Mouse (Mus musculus): Measurements from ENCODE around the gene C1qtnf1.

Gene C1qtnf1

DNA sequence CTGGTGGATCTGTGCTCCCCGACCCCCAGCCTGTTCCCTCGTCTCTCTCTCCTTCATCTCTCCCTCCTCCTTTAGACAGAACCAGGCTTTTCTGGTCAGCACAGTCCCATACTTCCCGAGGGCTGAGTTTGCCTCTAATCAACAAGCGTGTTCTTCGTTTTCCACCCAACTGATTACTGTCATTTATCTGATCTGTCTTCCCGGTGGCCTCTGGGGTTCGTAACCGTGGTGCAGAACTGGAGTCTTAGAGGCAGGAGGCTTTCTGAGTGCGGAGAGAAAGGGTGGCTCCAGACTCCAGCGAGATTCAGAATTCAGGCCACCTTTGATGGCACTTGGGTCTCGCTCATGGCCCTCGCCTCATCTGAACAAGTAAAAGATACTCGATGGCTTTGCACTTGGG, 6.1 kb downstream of the C1qtnf1 start:
- DNase-seq (ENCODE audit: low spot score): no peak

DNA sequence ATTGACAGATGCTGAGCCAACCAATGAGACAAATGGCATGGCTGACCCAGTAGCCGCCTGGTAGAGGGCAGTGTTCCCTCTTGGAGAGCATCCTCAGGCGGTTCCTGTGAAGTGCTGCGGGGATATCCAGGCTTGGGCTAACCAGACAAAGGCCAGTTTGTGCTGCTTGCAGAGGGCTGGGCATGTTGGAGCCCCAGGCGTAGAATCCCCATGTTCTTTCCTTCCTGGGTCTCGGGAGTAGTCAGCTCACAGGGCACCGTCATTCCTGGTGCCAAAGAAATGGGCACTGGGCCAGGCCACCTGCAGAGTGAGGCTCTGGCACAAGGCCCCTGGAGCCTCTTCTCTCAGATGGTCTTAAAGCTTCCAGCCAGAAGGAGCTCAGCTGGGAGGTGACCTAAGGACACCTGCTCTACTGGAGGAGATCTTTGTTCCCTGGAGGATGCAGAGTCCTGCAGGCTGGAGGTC, 8.5 kb downstream of the C1qtnf1 start:
- no peak for DNase-seq (ENCODE audit: low spot score)

DNA sequence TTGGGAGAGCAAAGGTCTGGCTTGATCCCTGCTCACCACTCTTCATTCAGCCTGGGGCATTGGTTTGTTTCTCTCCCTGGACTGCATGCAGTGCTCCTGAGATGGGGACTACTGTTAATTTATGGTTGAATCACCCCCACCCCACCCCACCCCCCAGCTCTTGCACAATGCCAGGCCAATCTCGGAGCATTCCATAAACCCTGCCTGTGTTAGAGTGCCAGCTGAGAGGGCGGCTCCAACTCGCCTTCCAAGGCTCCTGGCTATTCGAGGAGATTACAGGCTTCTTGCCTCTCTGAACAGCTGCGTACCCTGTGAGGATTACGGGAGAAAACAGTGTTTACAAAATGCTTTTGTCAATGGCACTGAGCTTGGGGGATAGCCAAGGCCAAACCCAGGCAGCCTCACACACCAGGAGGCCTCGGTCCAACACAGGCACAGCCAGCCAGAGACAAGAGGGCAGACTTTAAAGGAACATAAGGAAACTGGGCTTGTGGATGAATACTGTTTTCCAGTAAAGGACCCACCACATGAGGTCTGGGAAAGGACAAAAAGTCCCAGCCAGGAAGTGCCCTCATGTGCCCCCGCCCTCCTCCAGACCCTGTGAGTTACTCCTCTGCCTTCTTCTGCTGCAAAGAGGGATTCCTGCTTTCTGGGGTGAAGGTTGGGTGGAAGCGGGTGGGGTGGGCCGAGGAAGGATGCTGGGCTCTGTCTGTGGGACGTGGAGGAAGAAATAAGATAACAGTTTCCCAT, 10.8 kb downstream of the C1qtnf1 start:
- no peak for DNase-seq (ENCODE audit: low spot score)

DNA sequence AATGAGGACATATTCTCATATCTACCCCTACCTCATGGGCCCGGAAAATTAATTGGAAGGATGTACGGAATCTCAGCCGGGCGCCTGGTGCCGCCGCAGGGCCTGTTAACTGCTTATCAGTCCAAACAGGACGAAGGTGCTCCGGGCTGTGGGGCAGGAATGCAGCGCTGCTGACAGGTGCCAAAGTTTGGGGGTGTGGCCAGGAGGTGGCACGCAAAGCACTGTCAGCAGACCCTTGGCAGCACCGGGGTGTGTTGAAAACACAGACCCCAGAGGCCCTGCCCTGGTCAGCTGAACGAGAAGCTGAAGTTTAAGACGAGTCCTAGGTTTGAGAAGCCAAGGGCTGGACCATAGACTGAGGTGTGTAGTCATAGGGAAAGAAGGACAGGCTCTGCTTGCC, 14.7 kb downstream of the C1qtnf1 start:
- DNase-seq (ENCODE audit: low spot score): no peak

DNA sequence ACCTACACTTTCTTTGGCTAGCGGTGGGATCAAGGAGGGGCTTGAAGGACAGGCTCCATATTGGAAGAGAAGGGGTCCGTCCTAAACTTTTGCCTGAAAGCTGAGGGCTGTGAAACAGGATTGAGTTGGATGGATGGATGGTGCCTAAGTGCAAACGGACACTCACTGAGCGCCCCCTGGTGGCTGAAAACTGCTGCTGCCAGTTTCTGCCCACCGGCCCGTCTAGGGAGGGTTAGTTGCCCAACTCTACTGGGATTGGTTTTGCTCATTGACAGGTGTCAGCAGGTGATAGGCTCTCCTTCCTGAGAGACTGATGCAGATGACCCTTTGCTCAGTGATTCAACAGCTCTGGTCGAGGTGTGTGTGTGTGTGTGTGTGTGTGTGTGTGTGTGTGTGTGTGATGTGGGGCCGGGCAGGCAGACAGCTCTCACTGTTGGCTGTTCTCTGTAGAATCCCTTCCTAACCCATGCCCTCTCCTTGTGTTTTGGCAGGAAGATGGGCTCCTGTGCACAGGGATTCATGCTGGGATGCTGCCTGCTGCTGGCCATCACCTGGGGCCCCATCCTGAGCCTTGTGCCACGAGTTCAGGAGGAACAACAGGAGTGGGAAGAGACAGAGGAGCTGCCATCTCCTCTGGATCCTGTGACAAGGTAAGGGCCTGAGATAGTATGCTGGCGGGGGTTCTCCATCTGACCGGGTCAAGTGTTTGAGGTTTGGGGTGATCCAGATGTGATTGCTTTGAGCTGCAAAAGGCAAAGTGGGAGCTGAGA, 15.4 kb downstream of the C1qtnf1 start:
- DNase-seq (ENCODE audit: low spot score): peak; percentile 92

DNA sequence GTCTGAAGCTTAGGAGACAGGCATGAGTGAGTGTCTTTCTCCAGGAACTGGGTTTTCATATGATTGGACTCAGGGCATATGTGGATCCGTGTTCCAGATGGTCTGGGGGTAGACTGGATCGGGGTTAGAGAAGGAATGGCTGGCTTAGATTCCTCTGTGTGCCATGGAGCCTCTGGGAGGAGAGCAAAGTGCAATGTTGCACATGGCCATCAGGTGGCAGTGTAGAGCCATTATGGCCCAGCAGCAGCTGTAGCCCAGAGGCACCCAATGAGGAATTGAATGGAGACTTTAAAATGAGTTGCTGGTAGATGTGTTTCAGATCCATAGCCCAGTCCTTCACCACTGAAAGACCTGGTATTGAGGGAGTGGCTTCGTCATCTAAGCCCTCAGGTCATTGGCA, 17.8 kb downstream of the C1qtnf1 start:
- DNase-seq (ENCODE audit: low spot score): peak; percentile 80

DNA sequence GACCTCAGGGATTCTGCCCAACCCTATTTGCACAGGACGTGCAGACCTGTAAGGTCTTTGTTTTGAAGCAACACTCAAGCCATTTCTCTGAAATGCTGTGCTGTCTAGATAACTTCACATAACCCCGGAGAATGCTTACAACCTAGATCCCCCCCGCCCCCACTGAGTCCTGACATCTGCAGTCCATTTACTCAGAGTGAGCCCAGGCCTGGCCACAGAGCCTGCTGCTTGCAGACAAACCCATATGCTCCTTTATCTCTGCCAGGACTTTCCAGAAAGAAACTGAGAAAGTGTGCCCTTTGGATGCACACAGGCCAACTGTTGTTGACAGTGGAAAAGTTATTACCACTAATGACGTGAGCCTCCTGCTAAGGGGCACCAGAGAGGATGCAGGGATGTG, 19.3 kb downstream of the C1qtnf1 start:
- DNase-seq (ENCODE audit: low spot score): no peak

DNA sequence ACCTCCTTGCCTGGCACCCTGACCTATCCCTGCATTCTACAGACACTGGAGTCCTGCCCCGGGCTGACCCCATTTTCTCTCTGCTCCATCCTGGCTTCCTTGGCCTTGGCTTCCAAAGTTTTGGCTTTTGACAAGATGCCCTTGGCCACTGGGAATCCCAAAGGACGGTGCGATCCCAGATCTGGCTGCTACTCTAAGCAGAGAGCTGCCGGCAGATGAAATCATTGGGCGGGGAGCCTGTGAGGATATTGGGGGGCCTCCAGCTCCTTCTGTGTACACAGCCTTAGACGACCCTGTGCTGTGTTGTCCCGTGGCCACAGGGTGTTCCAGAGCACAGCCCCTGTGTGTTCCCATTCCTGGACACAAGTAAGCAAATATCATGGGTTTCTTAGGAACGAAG, 20.4 kb downstream of the C1qtnf1 start:
- no peak for DNase-seq (ENCODE audit: low spot score)

DNA sequence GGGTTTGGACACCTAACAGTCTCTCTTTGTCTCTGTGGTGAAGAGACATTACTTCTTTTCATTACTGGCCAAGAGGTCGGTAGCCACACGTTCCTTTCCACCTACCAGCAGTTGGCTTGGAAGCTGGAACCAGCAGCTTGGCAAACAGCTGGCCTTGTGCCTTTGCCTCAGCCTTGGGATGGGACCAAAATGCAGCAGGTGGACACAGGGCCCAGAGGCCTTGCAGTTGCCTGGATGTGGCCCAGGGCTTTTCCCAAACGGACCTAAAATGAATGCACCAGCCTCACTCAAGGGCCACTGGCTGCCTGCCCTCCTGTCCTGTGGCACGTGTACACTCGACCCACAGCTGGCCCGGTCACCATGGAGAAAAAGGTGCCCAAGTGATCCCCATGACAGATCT, 23.2 kb downstream of the C1qtnf1 start:
- DNase-seq (ENCODE audit: low spot score): no peak

DNA sequence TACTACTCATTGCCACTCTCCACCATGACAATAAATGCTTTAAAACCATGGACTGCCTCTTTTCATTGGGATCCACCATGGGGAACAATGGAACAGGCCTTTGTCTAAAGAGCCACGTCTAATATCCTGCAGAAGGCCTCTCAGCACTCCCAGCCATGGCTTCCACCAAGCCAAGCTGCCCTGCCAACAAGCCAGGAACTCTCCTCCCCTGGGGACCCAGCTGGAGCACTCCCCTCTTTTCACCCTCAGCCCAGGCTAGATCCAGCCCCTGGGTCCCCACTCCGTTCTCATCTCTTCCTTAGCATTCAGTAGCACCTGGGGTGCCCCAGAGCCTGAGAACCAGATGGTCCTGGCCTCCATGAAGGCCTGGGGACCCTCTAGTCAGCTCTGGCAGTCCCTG, 25.0 kb downstream of the C1qtnf1 start:
- no peak for DNase-seq (ENCODE audit: low spot score)

DNA sequence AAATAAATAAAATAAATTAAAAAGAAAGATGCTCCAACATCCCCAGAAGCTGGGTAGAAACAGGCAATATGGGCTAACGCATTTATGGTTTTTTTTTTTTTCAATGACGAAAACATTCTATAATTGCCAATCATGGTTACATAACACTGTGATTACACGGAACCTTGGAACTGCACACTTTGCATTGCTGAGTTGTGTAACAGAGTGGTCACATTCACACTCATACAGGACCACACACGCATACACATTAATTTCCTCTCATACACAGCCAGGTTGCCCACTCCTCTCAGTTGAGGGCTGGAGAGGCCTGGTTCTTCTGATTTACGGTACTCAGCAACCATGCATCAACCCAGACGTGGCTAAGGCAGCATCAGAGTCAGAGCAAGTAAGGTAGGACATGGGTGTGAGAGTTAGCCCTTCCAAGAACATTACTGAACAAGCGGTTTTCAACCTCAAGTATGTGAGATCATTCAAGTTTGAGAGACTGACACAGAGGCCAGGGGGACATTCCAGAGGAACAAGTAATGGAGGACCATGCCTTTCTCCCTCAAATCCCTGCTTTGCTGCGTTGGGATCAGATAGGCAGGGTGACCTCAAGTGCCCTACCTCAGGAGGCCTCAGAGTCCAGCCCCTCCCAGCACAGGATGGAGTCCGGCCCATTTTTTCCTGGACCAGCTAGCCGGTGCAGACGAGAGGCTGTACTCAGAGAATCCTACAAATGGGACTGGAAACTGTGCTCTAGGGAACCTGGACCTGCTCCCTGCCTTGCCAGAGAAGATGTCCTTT, 26.1 kb downstream of the C1qtnf1 start:
- DNase-seq (ENCODE audit: low spot score): no peak

DNA sequence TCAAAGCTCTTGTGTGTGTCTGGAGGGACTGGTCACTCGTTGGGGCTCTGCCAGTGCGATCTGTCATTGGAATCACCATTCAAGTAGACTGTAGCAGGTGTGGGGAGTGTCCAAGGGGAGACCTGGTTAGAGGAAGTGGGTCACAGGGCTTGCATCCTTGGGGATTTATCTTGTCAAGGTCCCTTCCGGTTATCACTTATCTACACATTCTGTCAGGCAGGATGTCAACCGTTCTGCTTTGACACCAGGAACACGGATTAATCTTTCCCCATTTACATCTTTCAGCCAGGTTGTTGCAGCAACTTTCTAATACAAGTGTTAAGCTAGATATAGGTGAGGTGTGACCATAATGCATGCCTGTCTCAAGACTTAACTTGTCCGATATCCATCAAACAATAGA, 27.8 kb downstream of the C1qtnf1 start:
- DNase-seq (ENCODE audit: low spot score): no peak

DNA sequence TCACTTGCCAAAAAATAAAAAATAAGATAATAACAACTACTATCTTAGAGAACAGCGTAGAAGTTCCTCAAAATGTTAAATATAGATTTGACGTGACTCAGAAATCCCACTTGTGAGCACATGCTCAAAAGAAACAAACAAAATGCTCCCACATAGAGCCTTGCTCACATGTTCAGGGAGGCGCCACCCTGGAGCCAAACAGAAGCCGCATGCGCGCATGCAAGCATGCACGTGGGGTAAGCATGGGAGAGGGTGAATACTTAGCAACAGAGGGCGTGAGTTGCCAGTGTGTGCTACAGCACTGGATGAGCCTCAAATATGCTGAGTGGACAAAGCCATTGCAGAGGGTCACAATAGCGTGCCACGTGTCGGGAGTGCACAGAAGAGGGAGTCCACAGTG, 28.9 kb downstream of the C1qtnf1 start:
- no peak for DNase-seq (ENCODE audit: low spot score)

DNA sequence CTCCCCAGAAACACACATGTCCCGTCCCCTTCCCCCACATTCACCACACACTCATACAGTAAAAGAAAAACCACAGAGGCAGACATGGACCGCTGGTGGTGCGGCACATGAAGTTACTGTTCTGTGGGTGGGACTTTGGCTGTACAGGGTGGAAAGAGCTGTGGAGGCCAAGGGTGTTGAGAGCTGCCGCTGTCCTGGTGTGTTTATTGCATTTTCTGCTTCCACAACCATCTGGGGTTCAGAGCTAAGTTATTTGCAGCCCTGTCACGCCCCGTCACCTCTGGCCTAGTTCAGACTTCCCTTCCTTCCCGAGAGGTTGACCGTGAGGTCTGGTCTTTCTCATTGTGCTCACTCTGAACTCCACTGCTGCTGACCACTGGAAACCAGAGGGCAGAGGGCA, 31.0 kb downstream of the C1qtnf1 start:
- no peak for DNase-seq (ENCODE audit: low spot score)

DNA sequence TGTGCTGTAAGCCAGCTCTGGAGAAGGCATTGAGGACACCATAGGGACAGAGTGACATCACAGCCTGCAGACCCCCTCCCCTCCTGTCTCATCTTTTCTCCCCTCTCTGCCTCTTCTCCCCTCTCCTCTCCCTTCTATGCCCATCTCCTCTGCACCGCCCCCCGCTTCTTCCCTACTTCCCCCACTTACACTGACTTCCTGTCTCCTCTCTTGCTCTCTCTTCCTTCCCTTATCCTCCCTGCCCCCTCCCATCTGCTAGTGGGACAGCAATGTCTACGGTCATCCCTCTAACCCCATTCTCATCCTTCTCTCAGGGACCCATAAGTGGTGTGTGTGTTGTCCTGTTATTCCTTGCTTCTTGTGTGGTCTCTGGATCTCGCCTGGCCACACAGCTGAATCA, 31.5 kb downstream of the C1qtnf1 start:
- DNase-seq (ENCODE audit: low spot score): no peak

DNA sequence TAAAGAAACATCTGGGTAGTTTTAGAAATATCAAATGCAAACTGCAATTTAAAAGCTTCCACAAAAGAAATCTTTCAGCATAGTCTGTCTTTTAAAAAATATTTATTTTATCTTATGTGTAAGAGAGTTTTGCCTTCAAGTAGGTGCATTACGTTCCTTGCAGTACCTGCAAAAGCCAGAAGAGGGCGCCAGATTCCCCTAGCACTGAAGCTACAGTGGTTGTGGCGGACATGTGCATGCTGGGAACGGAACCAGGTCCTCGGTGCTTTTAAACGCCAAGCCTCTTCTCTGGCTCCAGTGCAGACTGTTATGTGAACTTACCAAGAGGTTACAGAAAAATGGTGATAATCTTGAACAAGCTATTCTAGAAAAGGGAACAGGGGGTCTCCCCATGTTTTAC, 32.3 kb downstream of the C1qtnf1 start:
- DNase-seq (ENCODE audit: low spot score): peak; percentile 74

DNA sequence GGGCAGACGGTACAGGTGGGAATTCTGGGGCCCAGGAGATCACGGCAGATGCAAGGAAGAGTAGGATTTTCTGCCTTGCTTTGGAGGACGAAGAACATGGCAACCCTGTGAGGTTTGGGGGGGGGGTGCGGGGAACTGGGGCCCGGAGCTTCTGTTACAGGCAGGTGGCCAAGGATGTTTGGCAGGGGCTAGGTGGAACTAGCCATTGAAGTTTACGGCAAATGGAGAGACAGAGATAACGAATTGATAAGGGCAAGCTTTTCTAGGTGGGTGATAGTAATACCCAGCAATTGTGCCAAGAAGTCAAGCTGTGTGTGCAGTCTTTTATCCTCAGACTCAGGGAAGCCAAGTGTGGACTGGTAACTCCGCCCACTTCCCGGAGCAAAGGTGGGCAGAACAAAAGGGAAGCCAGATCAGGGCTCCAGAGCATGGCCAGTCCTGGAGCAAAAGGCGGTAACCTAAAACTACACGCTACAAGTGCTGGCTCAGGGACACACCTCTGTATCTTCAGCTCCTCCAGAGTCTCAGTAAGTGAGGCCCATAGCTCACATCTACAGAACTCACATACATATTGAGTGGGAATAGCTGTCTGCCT, 39.5 kb downstream of the C1qtnf1 start:
- no peak for DNase-seq (ENCODE audit: low spot score)

DNA sequence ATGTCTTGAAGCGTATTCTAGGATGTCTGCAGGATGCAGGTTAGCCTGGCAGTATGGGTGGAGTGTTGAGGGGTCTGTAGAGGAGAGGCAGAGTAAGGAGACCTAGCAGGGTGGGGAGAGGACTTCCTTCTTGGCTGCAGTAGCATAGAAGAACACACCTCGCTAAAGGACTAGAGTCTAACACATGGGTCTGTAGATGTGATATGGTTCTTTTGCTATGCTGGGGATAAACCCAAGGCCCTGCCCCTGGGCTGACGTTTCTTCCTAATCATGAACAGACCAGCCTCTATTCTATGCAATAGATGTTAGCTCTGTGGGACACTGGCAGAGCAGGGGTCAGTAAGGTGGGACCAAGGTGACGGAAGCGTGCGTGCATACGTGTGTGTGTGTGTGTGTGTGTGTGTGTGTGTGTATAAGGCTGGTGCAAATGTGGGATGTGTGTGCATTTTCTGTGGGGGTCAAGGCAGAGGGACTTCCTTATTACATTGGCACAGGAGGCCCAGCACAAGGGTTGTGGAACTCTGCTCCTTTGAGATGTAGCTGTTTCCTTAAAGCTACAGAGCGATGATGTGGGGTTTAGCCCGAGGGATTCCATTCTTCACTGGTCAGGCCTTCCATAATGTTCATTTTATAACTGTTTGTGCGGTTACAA, 41.6 kb downstream of the C1qtnf1 start:
- DNase-seq (ENCODE audit: low spot score): no peak

DNA sequence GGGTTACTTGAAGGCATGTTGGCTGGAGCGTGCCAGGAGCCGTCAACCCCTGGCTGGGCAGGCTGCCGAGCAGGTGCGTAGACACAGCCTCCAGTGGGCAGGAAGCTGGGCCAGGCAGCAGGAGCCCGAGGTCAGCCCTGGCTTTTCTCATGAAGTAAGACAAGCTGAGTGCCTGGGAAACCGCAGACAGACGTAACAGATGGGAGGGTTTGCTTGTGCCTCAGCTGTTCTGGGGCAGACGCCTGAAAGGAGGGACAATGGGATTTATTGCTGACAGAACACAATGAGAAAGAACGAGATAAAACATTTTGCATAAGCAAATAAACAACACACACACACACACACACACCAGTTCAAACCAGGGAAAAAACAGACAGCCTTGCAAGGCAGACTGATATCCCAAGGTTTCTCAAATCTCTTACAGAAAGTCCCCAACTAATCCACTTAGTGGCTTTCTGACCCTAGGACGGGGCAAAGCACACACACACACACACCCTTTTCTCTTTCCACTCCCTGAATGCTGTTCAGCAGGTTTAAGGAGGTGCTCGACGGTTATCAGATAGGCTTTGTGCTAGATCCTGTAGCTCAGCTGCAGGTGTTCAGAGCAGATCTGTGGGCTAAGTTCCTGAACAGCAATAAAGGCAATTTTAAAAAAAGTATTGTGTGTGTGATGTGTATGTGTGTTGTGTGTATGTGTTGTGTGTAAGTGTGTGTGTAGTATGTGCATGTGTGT, 42.4 kb downstream of the C1qtnf1 start:
- DNase-seq (ENCODE audit: low spot score): no peak

DNA sequence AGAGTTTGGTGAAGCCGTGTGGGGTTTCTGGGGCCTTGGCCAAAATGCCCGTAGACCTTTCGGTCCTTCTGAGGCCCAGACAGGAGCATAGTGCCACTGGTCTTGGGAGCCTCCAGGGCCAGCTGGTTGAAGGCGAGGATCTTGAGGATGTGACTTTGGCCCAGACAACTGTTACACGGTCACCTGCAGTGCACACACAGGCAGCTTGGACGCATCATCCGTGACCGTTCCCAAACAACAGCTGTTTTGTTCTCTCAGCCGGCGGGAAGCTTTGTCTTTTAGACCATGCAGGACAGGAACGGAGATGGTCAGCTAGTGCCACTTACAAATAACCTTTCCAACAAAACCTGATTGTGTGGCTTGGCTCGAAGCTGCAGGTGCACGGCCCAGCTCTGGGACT, 43.7 kb downstream of the C1qtnf1 start:
- no peak for DNase-seq (ENCODE audit: low spot score)

DNA sequence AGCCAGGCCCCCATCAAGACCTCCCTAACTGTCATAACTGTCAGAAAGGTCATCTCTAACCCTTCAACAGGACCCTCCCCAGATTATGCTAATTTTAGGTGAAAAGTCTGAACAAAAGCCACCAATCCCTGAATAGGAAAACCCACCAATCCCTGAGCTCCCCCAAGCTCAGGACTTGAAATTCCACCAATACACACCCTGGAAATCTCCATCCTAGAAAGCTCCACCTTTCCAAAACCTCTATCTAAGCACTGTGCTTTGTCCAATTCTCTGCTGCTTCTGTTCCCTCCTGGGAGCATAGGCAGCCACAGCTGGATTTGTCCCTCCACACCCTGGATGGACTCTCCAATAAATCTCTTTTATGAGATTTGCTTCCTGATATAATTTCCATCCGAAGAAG, 45.2 kb downstream of the C1qtnf1 start:
- DNase-seq (ENCODE audit: low spot score): no peak

All from testis, postnatal 10 days (tissue).